Mouse (Mus musculus): Measurements from ENCODE around the gene Ugt3a2.

Gene Ugt3a2

GRCm38 (mm10) chr15:9335341-9335740, at the start of gene Ugt3a2:
TSS of gene Ugt3a2 (plus strand) at chr15:9335550.
- no peak for DNase-seq (ENCODE audit: low read depth)

- DNase-seq (ENCODE audit: low read depth), result peak; percentile 16
Measured at GRCm38 (mm10) chr15:9289660-9290059, 45.7 kb upstream of the Ugt3a2 start.

GRCm38 (mm10) chr15:9305978-9306692, 29.2 kb upstream of the Ugt3a2 start:
- no peak for DNase-seq (ENCODE audit: low read depth)

GRCm38 (mm10) chr15:9334596-9334995, 754 bp upstream of the Ugt3a2 start:
- no peak for DNase-seq (ENCODE audit: low read depth)

GRCm38 (mm10) chr15:9336616-9337015, 1.3 kb downstream of the Ugt3a2 start:
- no peak for DNase-seq (ENCODE audit: low read depth)

GRCm38 (mm10) chr15:9337021-9337420, 1.7 kb downstream of the Ugt3a2 start:
- DNase-seq (ENCODE audit: low read depth), result no peak

- peak; percentile 7 for DNase-seq (ENCODE audit: low read depth)
Measured at GRCm38 (mm10) chr15:9348739-9349138, 13.4 kb downstream of the Ugt3a2 start.

GRCm38 (mm10) chr15:9362801-9363200, 27.5 kb downstream of the Ugt3a2 start:
- peak; percentile 36 for DNase-seq (ENCODE audit: low read depth)

- no peak for DNase-seq (ENCODE audit: low read depth)
Measured at GRCm38 (mm10) chr15:9368774-9369173, 33.4 kb downstream of the Ugt3a2 start.

- no peak for DNase-seq (ENCODE audit: low read depth)
Measured at GRCm38 (mm10) chr15:9376281-9376680, 40.9 kb downstream of the Ugt3a2 start.

- no peak for DNase-seq (ENCODE audit: low read depth)
Measured at GRCm38 (mm10) chr15:9409475-9409874, 74.1 kb downstream of the Ugt3a2 start.

All from 416B (cell line).